ENCODE assay signal across 9 mouse cellular contexts in the genomic region with DNA sequence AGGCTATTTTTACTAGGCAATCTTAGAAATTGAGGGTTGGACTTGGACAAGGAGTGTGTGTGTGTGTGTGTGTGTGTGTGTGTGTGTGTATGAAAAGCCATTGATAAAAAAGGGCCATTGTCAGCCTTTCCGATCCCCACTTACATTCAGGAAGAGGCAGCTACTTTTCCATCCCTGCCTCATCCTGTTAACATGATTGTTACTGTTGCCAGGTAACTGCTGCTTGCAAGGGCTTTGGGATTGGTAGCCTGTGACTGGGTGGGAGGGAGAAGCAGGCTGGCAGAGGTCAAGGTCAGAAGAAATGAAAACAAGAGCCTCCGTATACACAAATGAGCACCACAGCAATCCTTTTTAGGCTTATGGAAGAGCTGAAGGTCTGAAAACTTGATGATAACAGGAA. TPM values are rescaled to one million over a fixed set of nuclear protein-coding genes. Genes with fewer than 3 reads are reported as not detected.
DNase-seq lines count a peak whose midpoint lies in the region; ATAC-seq lines count a peak whose summit lies in the region.
"Had no signal": no experiment of that assay in that cellular context is flagged by ENCODE, and none has a peak within 500 bp of the region (broad histone marks: within the 10 kb centered on the region; RNA-seq: fewer than 3 reads in every experiment).

No protein-coding gene starts in this region.

- H3K27ac ChIP-seq in forebrain, embryonic 15.5 days (replicated peaks): no peak overlapping the region
- no peak overlapping the region for H3K27ac ChIP-seq in hindbrain, embryonic 16.5 days (ENCODE audit: low read depth, low read length)
- H3K27ac ChIP-seq in midbrain, embryonic 12.5 days (replicated peaks): peak overlapping the region; percentile 68

- intact Hi-C loops in left cerebral cortex, postnatal 4 days (cut with DNase I): no loop called here

- no peak overlapping the region for H3K9ac ChIP-seq in forebrain, embryonic 15.5 days (replicated peaks)
- no peak overlapping the region for H3K9ac ChIP-seq in hindbrain, embryonic 16.5 days (ENCODE audit: low read depth, low read length)
- no peak overlapping the region for H3K9ac ChIP-seq in midbrain, embryonic 12.5 days (replicated peaks)

- H3K27me3 ChIP-seq in forebrain, embryonic 15.5 days: no peaks in the 10 kb centered on the region
- no peaks in the 10 kb centered on the region for H3K27me3 ChIP-seq in hindbrain, embryonic 16.5 days (replicated peaks; ENCODE audit: control insufficient read depth, insufficient read depth, low read length)
- H3K27me3 ChIP-seq in midbrain, embryonic 12.5 days: no peaks in the 10 kb centered on the region

- WGBS in forebrain, embryonic 15.5 days: 16% methylated on average over 2 of the region's 2 CpGs
- WGBS in hindbrain, embryonic 16.5 days: 9% methylated on average over 2 of the region's 2 CpGs
- 7% methylated on average over 2 of the region's 2 CpGs for WGBS in midbrain, embryonic 12.5 days

- no peak overlapping the region for H3K4me3 ChIP-seq in forebrain, embryonic 15.5 days
- no peak overlapping the region for H3K4me3 ChIP-seq in hindbrain, embryonic 16.5 days (ENCODE audit: low read length)
- H3K4me3 ChIP-seq in midbrain, embryonic 12.5 days: no peak overlapping the region
- H3K4me3 ChIP-seq: erythroblast, embryonic 14.5 days had no signal

- no peaks in the 10 kb centered on the region for H3K36me3 ChIP-seq in forebrain, embryonic 15.5 days
- no peaks in the 10 kb centered on the region for H3K36me3 ChIP-seq in hindbrain, embryonic 16.5 days (ENCODE audit: control insufficient read depth, insufficient read depth, low read length)
- H3K36me3 ChIP-seq in midbrain, embryonic 12.5 days: no peaks in the 10 kb centered on the region

- no peak overlapping the region for H3K4me2 ChIP-seq in forebrain, embryonic 15.5 days (replicated peaks)
- no peak overlapping the region for H3K4me2 ChIP-seq in hindbrain, embryonic 16.5 days (ENCODE audit: low read length)
- H3K4me2 ChIP-seq in midbrain, embryonic 12.5 days (replicated peaks): peak overlapping the region; percentile 21

- no peaks in the 10 kb centered on the region for H3K9me3 ChIP-seq in forebrain, embryonic 15.5 days
- no peaks in the 10 kb centered on the region for H3K9me3 ChIP-seq in hindbrain, embryonic 16.5 days (ENCODE audit: control insufficient read depth, low read length)
- H3K9me3 ChIP-seq in midbrain, embryonic 12.5 days: no peaks in the 10 kb centered on the region

- DNase-seq in left cerebral cortex, postnatal 4 days: peak; percentile 9
- no peak for DNase-seq in left cerebral cortex, adult 9 months (ENCODE audit: low spot score in 2 of 2)
- DNase-seq in right cerebral cortex, adult 2 months (ENCODE audit: low spot score in 2 of 2): no peak
- DNase-seq in layer of hippocampus, postnatal 36 days: no peak
- no peak for DNase-seq in gastrocnemius, postnatal 4 days (ENCODE audit: low spot score in 2 of 2)

- ATAC-seq in forebrain, embryonic 15.5 days (replicated peaks): peak; percentile 69
- ATAC-seq in hindbrain, embryonic 16.5 days: peak; percentile 75
- ATAC-seq in midbrain, embryonic 12.5 days (ENCODE audit: low FRiP score, low read depth): peak; percentile 87

- H3K4me1 ChIP-seq in forebrain, embryonic 15.5 days: peaks cover 3% of the 10 kb centered on the region; the same call in 1 of the 2 replicates
- peaks cover 5% of the 10 kb centered on the region for H3K4me1 ChIP-seq in hindbrain, embryonic 16.5 days (ENCODE audit: control insufficient read depth, insufficient read depth, low read depth, low read length)
- H3K4me1 ChIP-seq in midbrain, embryonic 12.5 days: peaks cover 20% of the 10 kb centered on the region

RNA-seq across cellular contexts. Expression of gene Npl, which starts 48.9 kb away (rescaled TPM):
- total RNA-seq in left cerebral cortex, postnatal 4 days (2021): 1 to 10 TPM; 5.4 to 6.8 TPM
- 7.2 and 8.2 TPM in 2 replicates for polyA plus RNA-seq in forebrain, embryonic 15.5 days (2015; fragmentation: Nextera tagmentation; extraction: Ambion mirVana)
- polyA plus RNA-seq in hindbrain, embryonic 16.5 days (2015; fragmentation: Nextera tagmentation; extraction: Ambion mirVana): 15.4 and 17.4 TPM in 2 replicates
- polyA plus RNA-seq in midbrain, embryonic 12.5 days (2016; fragmentation: Nextera tagmentation; extraction: Ambion mirVana): 16.3 and 16.7 TPM in 2 replicates
- total RNA-seq in layer of hippocampus, postnatal 36 days (2021): 1 to 10 TPM; 3.5 TPM
- total RNA-seq in gastrocnemius, postnatal 4 days (2021): 1 to 10 TPM; 5.2 to 5.6 TPM

RNA-seq across cellular contexts. Expression of gene Rgs8, which starts 54.1 kb away (rescaled TPM):
- total RNA-seq in left cerebral cortex, postnatal 4 days (2021): 10 to 100 TPM; 22.2 to 27.3 TPM
- 19.2 and 19.7 TPM in 2 replicates for polyA plus RNA-seq in forebrain, embryonic 15.5 days (2015; fragmentation: Nextera tagmentation; extraction: Ambion mirVana)
- polyA plus RNA-seq in hindbrain, embryonic 16.5 days (2015; fragmentation: Nextera tagmentation; extraction: Ambion mirVana): 18.8 and 22.9 TPM in 2 replicates
- 24.5 and 26.4 TPM in 2 replicates for polyA plus RNA-seq in midbrain, embryonic 12.5 days (2016; fragmentation: Nextera tagmentation; extraction: Ambion mirVana)
- total RNA-seq in layer of hippocampus, postnatal 36 days (2021): 10 to 100 TPM; 76.1 to 76.4 TPM
- total RNA-seq in gastrocnemius, postnatal 4 days (2021): 1 to 10 TPM; 2.1 to 2.5 TPM
- polyA plus RNA-seq: erythroblast, embryonic 14.5 days had no signal

Comparison
In these comparisons a context has a peak if more than half of its experiments do, and no peak if none do; other contexts are left out.
1. RNA of gene Rgs8, which starts 54.1 kb away (total RNA-seq): 76.1 to 76.4 TPM in layer of hippocampus, postnatal 36 days and 22.2 to 27.3 TPM in left cerebral cortex, postnatal 4 days; 2.1 to 2.5 TPM in gastrocnemius, postnatal 4 days; every median in the first group is over 4 times any median in the second.
2. Peak in every context shown above with its lines, with median percentiles within 50 percentile points of each other: ATAC-seq.